Mouse (Mus musculus): ENCODE measurements around the gene Gm28778.

- TF ChIP-seq POLR2A (IDR thresholded peaks at IDR 0.05; ENCODE audit: low read depth, low read length) (peak; percentile 85), CTCF (IDR thresholded peaks at IDR 0.05; ENCODE audit: extremely low read depth, insufficient read depth, insufficient read length, insufficient replicate concordance) (peak; percentile 8; the same call in 1 of the 2 replicates)
Observed at GRCm38 (mm10) chr1:53352327-53353261, 55.7 kb downstream of the Gm28778 start, which contains the start of the genes Asdurf, Gm28551 and Asnsd1.
